ENCODE assay signal across 16 mouse cellular contexts in the genomic region with DNA sequence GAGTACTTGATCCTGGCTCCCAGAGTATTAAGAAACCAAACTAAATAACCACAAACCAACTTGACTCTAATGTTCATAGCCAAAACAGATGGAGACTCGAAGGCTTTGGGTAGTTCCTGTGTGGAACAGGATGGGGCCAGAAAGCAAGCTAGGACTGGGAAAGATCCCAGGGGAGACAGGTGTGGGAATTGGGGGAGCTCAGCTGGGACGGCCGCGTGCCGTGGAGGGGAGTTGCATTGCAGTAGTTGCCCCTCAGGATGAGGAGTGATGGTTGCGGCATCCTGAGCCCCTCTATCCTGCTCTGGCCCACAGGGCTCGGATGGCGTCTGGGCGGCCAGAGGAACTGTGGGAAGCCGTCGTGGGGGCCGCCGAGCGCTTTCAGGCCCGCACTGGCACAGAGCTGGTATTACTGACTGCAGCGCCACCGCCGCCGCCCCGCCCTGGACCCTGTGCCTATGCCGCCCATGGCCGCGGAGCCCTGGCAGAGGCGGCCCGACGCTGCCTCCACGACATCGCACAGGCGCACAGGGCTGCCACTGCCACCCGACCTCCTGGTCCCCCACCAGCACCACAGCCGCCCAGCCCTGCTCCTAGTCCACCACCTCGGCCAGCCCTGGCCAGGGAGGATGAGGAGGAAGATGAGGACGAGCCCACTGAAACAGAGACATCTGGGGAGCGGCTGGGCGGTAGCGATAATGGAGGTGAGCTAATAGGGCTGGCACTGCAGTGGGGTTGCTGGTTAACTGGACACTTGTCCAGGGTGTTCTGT. TPM values are rescaled to one million over a fixed set of nuclear protein-coding genes. Genes with fewer than 3 reads are reported as not detected.
DNase-seq lines count a peak whose midpoint lies in the region; ATAC-seq and TF ChIP-seq lines count a peak whose summit lies in the region.
"Had no signal": no experiment of that assay in that cellular context is flagged by ENCODE, and none has a peak within 500 bp of the region (broad histone marks: within the 10 kb centered on the region; RNA-seq: fewer than 3 reads in every experiment).

No protein-coding gene starts in this region.

- ATAC-seq in hindbrain, embryonic 12.5 days (ENCODE audit: low FRiP score), result no peak
- ATAC-seq in hindbrain, postnatal 0 days, result no peak
- ATAC-seq in stomach, embryonic 16.5 days (ENCODE audit: insufficient read depth, low FRiP score), result no peak
- ATAC-seq in stomach, postnatal 0 days (ENCODE audit: low FRiP score, low TSS enrichment), result no peak
- ATAC-seq in kidney, embryonic 16.5 days (ENCODE audit: low FRiP score, low TSS enrichment), result no peak
- ATAC-seq: forebrain, embryonic 15.5 days had no signal

- H3K9ac ChIP-seq in hindbrain, embryonic 12.5 days, result 0 out of 2 replicates have a peak overlapping the region, but pooled peaks have one; percentile 8
- H3K9ac ChIP-seq in hindbrain, postnatal 0 days (replicated peaks; ENCODE audit: low read length), result no peak overlapping the region
- H3K9ac ChIP-seq in stomach, embryonic 16.5 days (ENCODE audit: low read length), result 0 out of 2 replicates have a peak overlapping the region, but pooled peaks have one; percentile 20
- H3K9ac ChIP-seq in stomach, postnatal 0 days (ENCODE audit: low read length), result no peak overlapping the region
- no peak overlapping the region; the same call in 1 of the 2 replicates for H3K9ac ChIP-seq in kidney, embryonic 16.5 days (replicated peaks; ENCODE audit: low read length)
- H3K9ac ChIP-seq: forebrain, embryonic 15.5 days; hindbrain, embryonic 15.5 days had no signal

- peaks cover 5% of the 10 kb centered on the region for H3K36me3 ChIP-seq in hindbrain, embryonic 12.5 days
- peaks cover 13% of the 10 kb centered on the region; the same call in 1 of the 2 replicates for H3K36me3 ChIP-seq in hindbrain, postnatal 0 days (ENCODE audit: insufficient read depth, low read length)
- H3K36me3 ChIP-seq in stomach, embryonic 16.5 days (ENCODE audit: control insufficient read depth, insufficient read depth, low read length), result no peaks in the 10 kb centered on the region
- H3K36me3 ChIP-seq in stomach, postnatal 0 days (ENCODE audit: control insufficient read depth, insufficient read depth, low read length), result no peaks in the 10 kb centered on the region; the same call in 1 of the 2 replicates
- peaks cover 15% of the 10 kb centered on the region; the same call in 1 of the 2 replicates for H3K36me3 ChIP-seq in kidney, embryonic 16.5 days (ENCODE audit: insufficient read depth, low read length)
- H3K36me3 ChIP-seq: forebrain, embryonic 15.5 days; hindbrain, embryonic 15.5 days had no signal

- peaks cover 52% of the 10 kb centered on the region for H3K4me1 ChIP-seq in hindbrain, embryonic 12.5 days
- peaks cover 20% of the 10 kb centered on the region; the same call in 1 of the 2 replicates for H3K4me1 ChIP-seq in hindbrain, postnatal 0 days (ENCODE audit: insufficient read depth, low read length)
- peaks cover 50% of the 10 kb centered on the region for H3K4me1 ChIP-seq in stomach, embryonic 16.5 days (ENCODE audit: control insufficient read depth, insufficient read depth, low read length)
- H3K4me1 ChIP-seq in stomach, postnatal 0 days (replicated peaks; ENCODE audit: control insufficient read depth, insufficient read depth), result peaks cover 12% of the 10 kb centered on the region
- H3K4me1 ChIP-seq in kidney, embryonic 16.5 days (ENCODE audit: insufficient read depth, low read length), result peaks cover 56% of the 10 kb centered on the region

- H3K27ac ChIP-seq in hindbrain, embryonic 12.5 days, result no peak overlapping the region
- no peak overlapping the region for H3K27ac ChIP-seq in hindbrain, postnatal 0 days
- no peak overlapping the region for H3K27ac ChIP-seq in stomach, embryonic 16.5 days (ENCODE audit: low read length)
- no peak overlapping the region for H3K27ac ChIP-seq in stomach, postnatal 0 days (replicated peaks)
- H3K27ac ChIP-seq in kidney, embryonic 16.5 days (ENCODE audit: low read length), result no peak overlapping the region
- H3K27ac ChIP-seq: forebrain, embryonic 15.5 days; hindbrain, embryonic 15.5 days had no signal

- 0 out of 2 replicates have a peak overlapping the region, but pooled peaks have one; percentile 10 for H3K4me3 ChIP-seq in hindbrain, embryonic 12.5 days
- H3K4me3 ChIP-seq in hindbrain, postnatal 0 days (ENCODE audit: low read length), result no peak overlapping the region
- H3K4me3 ChIP-seq in stomach, embryonic 16.5 days (replicated peaks; ENCODE audit: low read length), result no peak overlapping the region
- H3K4me3 ChIP-seq in stomach, postnatal 0 days (ENCODE audit: low read depth, low read length), result no peak overlapping the region
- no peak overlapping the region for H3K4me3 ChIP-seq in kidney, embryonic 16.5 days (ENCODE audit: low read length)
- H3K4me3 ChIP-seq: hindbrain, embryonic 15.5 days had no signal

- 89% methylated on average over 35 of the region's 36 CpGs for WGBS in hindbrain, embryonic 12.5 days
- 87% methylated on average over 36 of the region's 36 CpGs for WGBS in hindbrain, postnatal 0 days
- 88% methylated on average over 36 of the region's 36 CpGs for WGBS in stomach, embryonic 16.5 days
- WGBS in stomach, postnatal 0 days, result 91% methylated on average over 35 of the region's 36 CpGs
- 87% methylated on average over 36 of the region's 36 CpGs for WGBS in kidney, embryonic 16.5 days

- no peak for TF ChIP-seq CTCF in hindbrain, postnatal 0 days (IDR thresholded peaks at IDR 0.05; ENCODE audit: low read depth)
- TF ChIP-seq CTCF in stomach, postnatal 0 days (IDR thresholded peaks at IDR 0.05; ENCODE audit: low read depth), result no peak

- H3K27me3 ChIP-seq in hindbrain, embryonic 12.5 days, result no peaks in the 10 kb centered on the region
- H3K27me3 ChIP-seq in hindbrain, postnatal 0 days (ENCODE audit: insufficient read depth, low read length), result no peaks in the 10 kb centered on the region
- H3K27me3 ChIP-seq in stomach, embryonic 16.5 days (ENCODE audit: control insufficient read depth, insufficient read depth, low read length), result no peaks in the 10 kb centered on the region
- no peaks in the 10 kb centered on the region for H3K27me3 ChIP-seq in stomach, postnatal 0 days (ENCODE audit: control insufficient read depth, insufficient read depth, low read length)
- H3K27me3 ChIP-seq in kidney, embryonic 16.5 days (ENCODE audit: insufficient read depth, low read length), result no peaks in the 10 kb centered on the region
- H3K27me3 ChIP-seq: forebrain, embryonic 15.5 days; hindbrain, embryonic 15.5 days had no signal

- 0 out of 2 replicates have a peak overlapping the region, but pooled peaks have one; percentile 3 for H3K4me2 ChIP-seq in hindbrain, embryonic 12.5 days (replicated peaks)
- no peak overlapping the region for H3K4me2 ChIP-seq in hindbrain, postnatal 0 days (ENCODE audit: low read depth, low read length)
- H3K4me2 ChIP-seq in stomach, embryonic 16.5 days (ENCODE audit: low read depth, low read length), result no peak overlapping the region
- H3K4me2 ChIP-seq in stomach, postnatal 0 days (replicated peaks; ENCODE audit: low read depth), result no peak overlapping the region
- H3K4me2 ChIP-seq in kidney, embryonic 16.5 days (replicated peaks; ENCODE audit: low read depth, low read length), result no peak overlapping the region
- H3K4me2 ChIP-seq: forebrain, embryonic 15.5 days had no signal

- TF ChIP-seq EP300 in stomach, postnatal 0 days (optimal IDR thresholded peaks at IDR 0.05), result no peak

- H3K9me3 ChIP-seq in hindbrain, embryonic 12.5 days (replicated peaks), result no peaks in the 10 kb centered on the region
- H3K9me3 ChIP-seq in hindbrain, postnatal 0 days (ENCODE audit: low read length), result no peaks in the 10 kb centered on the region
- H3K9me3 ChIP-seq in stomach, embryonic 16.5 days (replicated peaks; ENCODE audit: control insufficient read depth, low read length), result no peaks in the 10 kb centered on the region
- no peaks in the 10 kb centered on the region for H3K9me3 ChIP-seq in stomach, postnatal 0 days (ENCODE audit: control insufficient read depth, low read length)
- H3K9me3 ChIP-seq in kidney, embryonic 16.5 days (ENCODE audit: low read length), result no peaks in the 10 kb centered on the region
- H3K9me3 ChIP-seq: forebrain, embryonic 15.5 days; hindbrain, embryonic 15.5 days had no signal

- DNase-seq in cerebellum, adult 9-10 months, result peak; percentile 54
- no peak for DNase-seq in cerebellum, adult 8-10 months
- DNase-seq in hindbrain, postnatal 0 days (ENCODE audit: low spot score), result no peak
- no peak for DNase-seq in stomach, postnatal 0 days (ENCODE audit: low spot score)
- no peak for DNase-seq in ovary, postnatal 36 days (ENCODE audit: low spot score)
- DNase-seq: B cell, adult 2 months; cerebellum, postnatal 10 days; gastrocnemius, postnatal 10 days; layer of hippocampus, adult 9-11 months; lung, postnatal 4 days; right cerebral cortex, adult 18-20 months had no signal

RNA-seq across cellular contexts. Expression of a gene that starts 3.6 kb away (rescaled TPM):
- 103 and 110 TPM in 2 replicates for polyA plus RNA-seq in hindbrain, embryonic 12.5 days (2016; fragmentation: Nextera tagmentation; extraction: Ambion mirVana)
- total RNA-seq in hindbrain, postnatal 0 days (2014; rRNA removed), result 53.7 and 98.5 TPM in 2 replicates
- 103 and 106 TPM in 2 replicates for polyA plus RNA-seq in hindbrain, postnatal 0 days (2015; fragmentation: Nextera tagmentation; extraction: Ambion mirVana)
- polyA plus RNA-seq in stomach, embryonic 16.5 days (2015; fragmentation: Nextera tagmentation; extraction: Ambion mirVana), result 71.7 and 74.1 TPM in 2 replicates
- 45.4 and 48.0 TPM in 2 replicates for polyA plus RNA-seq in stomach, postnatal 0 days (2015; fragmentation: Nextera tagmentation; extraction: Ambion mirVana)
- 93.9 and 94.9 TPM in 2 replicates for polyA plus RNA-seq in kidney, embryonic 16.5 days (2015; fragmentation: Nextera tagmentation; extraction: Ambion mirVana)

RNA-seq across cellular contexts. Expression of a gene that starts 3.7 kb away (rescaled TPM):
- 99.3 and 101 TPM in 2 replicates for polyA plus RNA-seq in hindbrain, embryonic 12.5 days (2016; fragmentation: Nextera tagmentation; extraction: Ambion mirVana)
- total RNA-seq in hindbrain, postnatal 0 days (2014; rRNA removed), result 136 and 156 TPM in 2 replicates
- polyA plus RNA-seq in hindbrain, postnatal 0 days (2015; fragmentation: Nextera tagmentation; extraction: Ambion mirVana), result 94.3 and 95.4 TPM in 2 replicates
- 73.5 and 83.1 TPM in 2 replicates for polyA plus RNA-seq in stomach, embryonic 16.5 days (2015; fragmentation: Nextera tagmentation; extraction: Ambion mirVana)
- 70.8 and 75.2 TPM in 2 replicates for polyA plus RNA-seq in stomach, postnatal 0 days (2015; fragmentation: Nextera tagmentation; extraction: Ambion mirVana)
- 117 and 126 TPM in 2 replicates for polyA plus RNA-seq in kidney, embryonic 16.5 days (2015; fragmentation: Nextera tagmentation; extraction: Ambion mirVana)

RNA-seq across cellular contexts. Expression of a gene that starts 4.5 kb away (rescaled TPM):
- 34.7 and 35.1 TPM in 2 replicates for polyA plus RNA-seq in hindbrain, embryonic 12.5 days (2016; fragmentation: Nextera tagmentation; extraction: Ambion mirVana)
- 22.9 and 47.1 TPM in 2 replicates for total RNA-seq in hindbrain, postnatal 0 days (2014; rRNA removed)
- polyA plus RNA-seq in hindbrain, postnatal 0 days (2015; fragmentation: Nextera tagmentation; extraction: Ambion mirVana), result 35.7 and 37.5 TPM in 2 replicates
- polyA plus RNA-seq in stomach, embryonic 16.5 days (2015; fragmentation: Nextera tagmentation; extraction: Ambion mirVana), result 32.6 and 34.8 TPM in 2 replicates
- polyA plus RNA-seq in stomach, postnatal 0 days (2015; fragmentation: Nextera tagmentation; extraction: Ambion mirVana), result 23.5 and 25.7 TPM in 2 replicates
- polyA plus RNA-seq in kidney, embryonic 16.5 days (2015; fragmentation: Nextera tagmentation; extraction: Ambion mirVana), result 38.7 and 40.4 TPM in 2 replicates

RNA-seq across cellular contexts. Expression of a gene that starts 17.1 kb away (rescaled TPM):
- polyA plus RNA-seq in hindbrain, embryonic 12.5 days (2016; fragmentation: Nextera tagmentation; extraction: Ambion mirVana), result 606 and 662 TPM in 2 replicates
- total RNA-seq in hindbrain, postnatal 0 days (2014; rRNA removed), result 524 and 597 TPM in 2 replicates
- polyA plus RNA-seq in hindbrain, postnatal 0 days (2015; fragmentation: Nextera tagmentation; extraction: Ambion mirVana), result 416 and 438 TPM in 2 replicates
- polyA plus RNA-seq in stomach, embryonic 16.5 days (2015; fragmentation: Nextera tagmentation; extraction: Ambion mirVana), result 150 and 156 TPM in 2 replicates
- polyA plus RNA-seq in stomach, postnatal 0 days (2015; fragmentation: Nextera tagmentation; extraction: Ambion mirVana), result 159 and 179 TPM in 2 replicates
- 371 and 404 TPM in 2 replicates for polyA plus RNA-seq in kidney, embryonic 16.5 days (2015; fragmentation: Nextera tagmentation; extraction: Ambion mirVana)

RNA-seq across cellular contexts. Expression of a gene that starts 36.0 kb away (rescaled TPM):
- polyA plus RNA-seq in hindbrain, embryonic 12.5 days (2016; fragmentation: Nextera tagmentation; extraction: Ambion mirVana), result 3.9 and 4.6 TPM in 2 replicates
- total RNA-seq in hindbrain, postnatal 0 days (2014; rRNA removed), result 10.1 and 15.8 TPM in 2 replicates
- polyA plus RNA-seq in hindbrain, postnatal 0 days (2015; fragmentation: Nextera tagmentation; extraction: Ambion mirVana), result 4.1 and 4.4 TPM in 2 replicates
- polyA plus RNA-seq in stomach, embryonic 16.5 days (2015; fragmentation: Nextera tagmentation; extraction: Ambion mirVana), result 3.8 and 4.6 TPM in 2 replicates
- 7.3 and 7.7 TPM in 2 replicates for polyA plus RNA-seq in stomach, postnatal 0 days (2015; fragmentation: Nextera tagmentation; extraction: Ambion mirVana)
- polyA plus RNA-seq in kidney, embryonic 16.5 days (2015; fragmentation: Nextera tagmentation; extraction: Ambion mirVana), result 3.5 and 4.3 TPM in 2 replicates

Comparison
In these comparisons a context has a peak if more than half of its experiments do, and no peak if none do; other contexts are left out.
1. H3K9ac ChIP-seq: peak in hindbrain, embryonic 12.5 days (single experiment) and stomach, embryonic 16.5 days (single experiment); none in hindbrain, postnatal 0 days (single experiment), stomach, postnatal 0 days (single experiment) and kidney, embryonic 16.5 days (single experiment).